Mouse (Mus musculus): ENCODE results near the gene Abcf1. TPM values are rescaled to one million over a fixed set of nuclear protein-coding genes. Genes with fewer than 3 reads are reported as not detected.

Abcf1 gene
- polyA plus RNA-seq, 1 experiment from 2014 or later: 92.7 TPM

DNA sequence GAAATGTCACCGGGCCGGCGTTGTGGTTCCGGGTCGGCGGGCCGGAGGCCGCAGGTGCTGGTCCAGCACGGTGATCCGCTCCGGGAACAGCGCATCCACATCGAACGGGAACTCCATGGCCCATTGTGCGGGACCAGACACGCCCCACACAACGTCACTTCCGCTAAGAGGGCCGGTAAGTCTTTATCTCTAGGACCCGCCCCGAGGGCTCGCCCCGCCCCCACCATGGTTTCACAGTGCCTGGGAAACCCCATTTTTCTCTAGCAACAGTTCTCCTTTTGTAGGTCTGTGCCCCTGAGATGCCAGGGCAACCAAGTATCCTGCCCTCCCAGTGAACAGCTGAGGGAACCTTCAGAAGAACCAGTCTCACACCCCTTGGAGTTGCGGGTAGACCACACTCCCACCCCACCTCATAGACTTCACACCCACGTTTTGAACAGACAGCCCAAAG lies 59.6 kb downstream of the Abcf1 start, which contains the start of gene Atat1:
Atat1 (minus strand) TSS at position 157 of the 451 bp plus-strand sequence.
- H3K27ac ChIP-seq (ENCODE audit: low read length): peak within 1 kb of the TSS; percentile 69; the same call in 1 of the 2 replicates
- H3K9ac ChIP-seq (replicated peaks; ENCODE audit: low read depth, low read length): peak within 1 kb of the TSS; percentile 71
- H3K4me3 ChIP-seq (ENCODE audit: low read depth, low read length): peak within 1 kb of the TSS; percentile 70
- peaks cover 47% of the 10 kb centered on the region for H3K36me3 ChIP-seq (ENCODE audit: control insufficient read depth, insufficient read depth, low read length)
- peaks cover 9% of the 10 kb centered on the region for H3K4me1 ChIP-seq (ENCODE audit: control insufficient read depth, insufficient read depth, low read length)
- H3K4me2 ChIP-seq (replicated peaks; ENCODE audit: low read depth, low read length): peak within 1 kb of the TSS; percentile 96
- no peaks in the 10 kb centered on the region for H3K9me3 ChIP-seq (ENCODE audit: control insufficient read depth, low read depth, low read length)
- peak; percentile 91 for ATAC-seq (ENCODE audit: insufficient number of reproducible peaks, insufficient read depth, low FRiP score, low read depth)
- H3K27me3 ChIP-seq (ENCODE audit: control insufficient read depth, insufficient read depth, low read length): no peaks in the 10 kb centered on the region
- WGBS: 2% methylated on average over 25 of the region's 25 CpGs

DNA sequence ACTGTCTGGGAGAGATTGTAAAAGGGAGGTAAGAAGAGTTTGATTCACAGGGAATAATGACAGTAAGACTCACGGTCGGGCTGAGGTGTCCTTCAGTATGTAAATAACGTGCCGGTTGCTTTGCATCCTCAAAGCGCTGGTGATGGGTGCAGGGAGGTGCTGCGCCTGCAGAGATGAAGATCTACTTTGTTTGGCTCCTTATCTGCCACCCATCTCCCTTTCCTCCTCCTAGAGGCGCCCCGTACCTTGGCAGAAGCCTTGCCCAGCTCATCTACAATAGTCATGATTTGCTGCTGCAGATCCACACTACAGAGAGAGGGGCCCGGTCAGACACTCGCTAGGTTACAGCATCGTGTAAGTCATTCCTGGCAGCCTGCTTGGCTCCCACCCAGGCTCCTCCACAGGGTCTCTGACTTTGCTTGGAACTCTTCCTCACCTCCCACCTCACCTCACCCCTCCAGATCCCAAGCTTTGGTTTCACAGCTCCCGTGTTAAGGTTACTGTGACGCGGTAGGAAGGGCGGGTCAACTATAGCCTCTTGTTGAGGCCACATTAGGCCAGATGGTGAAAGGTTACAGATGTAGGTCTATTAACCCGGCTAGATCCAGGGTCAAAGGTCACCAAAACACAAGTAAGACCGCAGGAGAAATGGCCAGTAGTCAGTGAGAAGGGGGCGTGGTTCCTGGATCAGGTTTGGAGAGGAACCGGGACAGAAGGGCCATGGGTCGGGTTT lies 60.2 kb downstream of the Abcf1 start:
- H3K4me3 ChIP-seq (ENCODE audit: low read depth, low read length): peak overlapping the region; percentile 70
- H3K27me3 ChIP-seq (ENCODE audit: control insufficient read depth, insufficient read depth, low read length): no peaks in the 10 kb centered on the region
- peak overlapping the region; percentile 96 for H3K4me2 ChIP-seq (replicated peaks; ENCODE audit: low read depth, low read length)
- peaks cover 9% of the 10 kb centered on the region for H3K4me1 ChIP-seq (ENCODE audit: control insufficient read depth, insufficient read depth, low read length)
- H3K9ac ChIP-seq (replicated peaks; ENCODE audit: low read depth, low read length): peak overlapping the region; percentile 71
- peak; percentile 20 for ATAC-seq (ENCODE audit: insufficient number of reproducible peaks, insufficient read depth, low FRiP score, low read depth)
- H3K36me3 ChIP-seq (ENCODE audit: control insufficient read depth, insufficient read depth, low read length): peaks cover 45% of the 10 kb centered on the region
- H3K27ac ChIP-seq (ENCODE audit: low read length): peak overlapping the region; percentile 69; the same call in 1 of the 2 replicates
- H3K9me3 ChIP-seq (ENCODE audit: control insufficient read depth, low read depth, low read length): no peaks in the 10 kb centered on the region
- 16% methylated on average over 20 of the region's 20 CpGs for WGBS

- Histone ChIP-seq H3K27me3 (ENCODE audit: control insufficient read depth, insufficient read depth, low read length) (no peaks in the 10 kb centered on the region), H3K4me1 (ENCODE audit: control insufficient read depth, insufficient read depth, low read length) (peaks cover 9% of the 10 kb centered on the region), H3K9me3 (ENCODE audit: control insufficient read depth, low read depth, low read length) (no peaks in the 10 kb centered on the region), H3K9ac (replicated peaks; ENCODE audit: low read depth, low read length) (no peak overlapping the region), H3K36me3 (ENCODE audit: control insufficient read depth, insufficient read depth, low read length) (peaks cover 41% of the 10 kb centered on the region), H3K4me2 (replicated peaks; ENCODE audit: low read depth, low read length) (no peak overlapping the region), H3K4me3 (ENCODE audit: low read depth, low read length) (no peak overlapping the region), H3K27ac (ENCODE audit: low read length) (no peak overlapping the region)
- ATAC-seq (ENCODE audit: insufficient number of reproducible peaks, insufficient read depth, low FRiP score, low read depth): no peak
- WGBS: 80% methylated on average over 2 of the region's 2 CpGs
Observed at GRCm38 (mm10) chr17:35907609-35908008, 62.0 kb downstream of the Abcf1 start.

MicroRNA genes within 50 kb of the gene (microRNA counts, 519-probe panel; counts per million panel counts)
- not detected for microRNA mmu-miR-1894-3p
- microRNA mmu-miR-1894-5p: not detected
- 1,826 counts per million, percentile 14 among the panel's probes with 10 or more counts for microRNA mmu-miR-877

Small RNAs within 50 kb of the gene (microRNA-seq; reads per million reads assigned to microRNA genes)
- not detected for gene Mir1894
- gene Mir877: 67.6 reads per million, percentile 42 among the genes with 10 or more reads in this experiment

Other genes starting within 250 kb of the Abcf1 start
- 3.7 and 5.4 TPM in 2 replicates for gene Ier3, start 148.1 kb downstream of the Abcf1 start, polyA plus RNA-seq (2014; fragmentation: Nextera tagmentation; extraction: Ambion mirVana)
- 42.8 and 44.2 TPM in 2 replicates for gene Flot1, start 146.5 kb downstream of the Abcf1 start, polyA plus RNA-seq (2014; fragmentation: Nextera tagmentation; extraction: Ambion mirVana)
- gene Tubb5, start 131.5 kb downstream of the Abcf1 start, polyA plus RNA-seq (2014; fragmentation: Nextera tagmentation; extraction: Ambion mirVana): 932 and 983 TPM in 2 replicates
- 18.7 and 19.2 TPM in 2 replicates for gene Mdc1, start 128.2 kb downstream of the Abcf1 start, polyA plus RNA-seq (2014; fragmentation: Nextera tagmentation; extraction: Ambion mirVana)
- 65.3 and 67.1 TPM in 2 replicates for gene Nrm, start 108.4 kb downstream of the Abcf1 start, polyA plus RNA-seq (2014; fragmentation: Nextera tagmentation; extraction: Ambion mirVana)
- 18.8 and 20.1 TPM in 2 replicates for gene Ppp1r18, start 104.2 kb downstream of the Abcf1 start, polyA plus RNA-seq (2014; fragmentation: Nextera tagmentation; extraction: Ambion mirVana)
- 34.0 and 38.0 TPM in 2 replicates for gene Dhx16, start 89.9 kb downstream of the Abcf1 start, polyA plus RNA-seq (2014; fragmentation: Nextera tagmentation; extraction: Ambion mirVana)
- 26.7 and 29.8 TPM in 2 replicates for gene 2310061I04Rik, start 72.3 kb downstream of the Abcf1 start, polyA plus RNA-seq (2014; fragmentation: Nextera tagmentation; extraction: Ambion mirVana)
- gene Atat1, start 59.7 kb downstream of the Abcf1 start, polyA plus RNA-seq (2014; fragmentation: Nextera tagmentation; extraction: Ambion mirVana): 84.1 and 98.6 TPM in 2 replicates
- gene Mrps18b, start 53.4 kb downstream of the Abcf1 start, polyA plus RNA-seq (2014; fragmentation: Nextera tagmentation; extraction: Ambion mirVana): 72.2 and 83.6 TPM in 2 replicates
- gene Ppp1r10, start 53.3 kb downstream of the Abcf1 start, polyA plus RNA-seq (2014; fragmentation: Nextera tagmentation; extraction: Ambion mirVana): 32.6 and 35.4 TPM in 2 replicates
- gene Gnl1, start 10.1 kb upstream of the Abcf1 start, polyA plus RNA-seq (2014; fragmentation: Nextera tagmentation; extraction: Ambion mirVana): 37.6 and 39.4 TPM in 2 replicates
- 26.9 and 30.6 TPM in 2 replicates for gene Prr3, start 10.5 kb upstream of the Abcf1 start, polyA plus RNA-seq (2014; fragmentation: Nextera tagmentation; extraction: Ambion mirVana)
- gene H2-T24, start 50.8 kb upstream of the Abcf1 start, polyA plus RNA-seq (2014; fragmentation: Nextera tagmentation; extraction: Ambion mirVana): 3.3 and 5.3 TPM in 2 replicates
- 8.4 and 10.6 TPM in 2 replicates for gene H2-T23, start 63.1 kb upstream of the Abcf1 start, polyA plus RNA-seq (2014; fragmentation: Nextera tagmentation; extraction: Ambion mirVana)
- gene H2-T22, start 73.0 kb upstream of the Abcf1 start, polyA plus RNA-seq (2014; fragmentation: Nextera tagmentation; extraction: Ambion mirVana): 19.3 and 21.8 TPM in 2 replicates
- not detected in 2 replicates for gene Gm6034, start 73.2 kb upstream of the Abcf1 start, polyA plus RNA-seq (2014; fragmentation: Nextera tagmentation; extraction: Ambion mirVana)
- gene Gm11127, start 88.6 kb upstream of the Abcf1 start, polyA plus RNA-seq (2014; fragmentation: Nextera tagmentation; extraction: Ambion mirVana): not detected in 2 replicates
- gene Gm19684, start 151.9 kb upstream of the Abcf1 start, polyA plus RNA-seq (2014; fragmentation: Nextera tagmentation; extraction: Ambion mirVana): not detected in 2 replicates
- gene Gm7030, start 159.7 kb upstream of the Abcf1 start, polyA plus RNA-seq (2014; fragmentation: Nextera tagmentation; extraction: Ambion mirVana): not detected in 2 replicates
- gene Gm8909, start 198.8 kb upstream of the Abcf1 start, polyA plus RNA-seq (2014; fragmentation: Nextera tagmentation; extraction: Ambion mirVana): 2.0 and 3.0 TPM in 2 replicates
- gene H2-T3, start 220.5 kb upstream of the Abcf1 start, polyA plus RNA-seq (2014; fragmentation: Nextera tagmentation; extraction: Ambion mirVana): not detected in 2 replicates

Measured in stomach, embryonic 14.5 days (tissue).